Mouse (Mus musculus) splenic B cell, adult 2 months (primary cell): ENCODE measurements around the gene Btd.

ENCODE experiments used
- DNase-seq: peaks from one replicate; pipeline ENCODE4 v3.0.0-alpha.2; 2011; ENCODE audit warnings: low read depth, low spot score
- H3K27me3 ChIP-seq: 2 replicates; pipeline ENCODE4 v1.6.1; 2012; ENCODE audit warnings: mild to moderate bottlenecking, low read length, moderate library complexity, mixed read lengths; ENCODE audit not compliant: control insufficient read depth, poor library complexity, insufficient read depth, severe bottlenecking
- H3K36me3 ChIP-seq: 2 replicates; pipeline ENCODE4 v1.6.1; 2012; ENCODE audit warnings: mild to moderate bottlenecking, low read length, moderate library complexity, mixed read lengths; ENCODE audit not compliant: control insufficient read depth, poor library complexity, insufficient read depth, severe bottlenecking

Btd gene

DNA sequence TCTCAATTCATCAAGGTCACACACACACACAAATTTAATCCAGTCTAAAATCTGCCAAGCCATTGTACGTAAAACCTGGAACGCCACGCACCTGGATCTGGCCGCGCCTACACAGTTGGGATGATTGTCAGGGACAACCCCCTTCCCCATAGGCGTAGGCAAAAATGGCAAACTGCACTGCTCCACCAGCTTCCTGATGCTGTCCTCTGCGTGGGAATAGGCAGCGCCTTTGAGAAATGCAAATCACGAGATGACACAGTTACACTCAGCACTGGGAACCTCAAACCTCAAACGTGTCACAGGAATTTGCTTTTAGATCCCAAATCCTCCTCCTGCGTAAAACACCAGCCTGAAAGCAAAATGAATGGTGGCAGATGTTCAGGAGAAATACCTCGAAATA lies 18.1 kb upstream of the Btd start:
- H3K36me3 ChIP-seq, result peaks cover 2% of the 10 kb centered on the region; the same call in 1 of the 2 replicates
- H3K27me3 ChIP-seq, result no peaks in the 10 kb centered on the region
- no peak for DNase-seq

DNA sequence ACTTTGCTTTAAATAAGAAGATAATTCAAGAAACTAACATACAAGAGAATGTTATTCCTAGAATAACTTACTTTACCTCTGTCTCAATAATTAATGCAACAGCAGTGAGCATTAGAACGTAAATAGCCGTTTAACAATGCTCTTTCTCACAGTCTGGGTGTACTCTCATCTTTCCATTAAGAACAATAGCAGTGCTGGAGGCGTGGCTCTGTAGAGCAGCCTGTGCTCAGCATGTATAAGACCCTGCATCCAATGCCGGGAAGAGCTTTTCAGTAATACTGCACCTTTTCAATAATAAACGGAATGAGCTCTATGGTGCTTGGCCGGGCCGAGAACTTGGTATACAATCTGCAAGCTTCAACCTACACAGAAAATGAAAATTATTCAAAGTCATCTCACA lies 10.2 kb upstream of the Btd start:
- DNase-seq, result no peak
- H3K27me3 ChIP-seq, result no peaks in the 10 kb centered on the region
- H3K36me3 ChIP-seq, result 0 out of 2 replicates have a peak, but pooled peaks cover 2% of the 10 kb centered on the region

DNA sequence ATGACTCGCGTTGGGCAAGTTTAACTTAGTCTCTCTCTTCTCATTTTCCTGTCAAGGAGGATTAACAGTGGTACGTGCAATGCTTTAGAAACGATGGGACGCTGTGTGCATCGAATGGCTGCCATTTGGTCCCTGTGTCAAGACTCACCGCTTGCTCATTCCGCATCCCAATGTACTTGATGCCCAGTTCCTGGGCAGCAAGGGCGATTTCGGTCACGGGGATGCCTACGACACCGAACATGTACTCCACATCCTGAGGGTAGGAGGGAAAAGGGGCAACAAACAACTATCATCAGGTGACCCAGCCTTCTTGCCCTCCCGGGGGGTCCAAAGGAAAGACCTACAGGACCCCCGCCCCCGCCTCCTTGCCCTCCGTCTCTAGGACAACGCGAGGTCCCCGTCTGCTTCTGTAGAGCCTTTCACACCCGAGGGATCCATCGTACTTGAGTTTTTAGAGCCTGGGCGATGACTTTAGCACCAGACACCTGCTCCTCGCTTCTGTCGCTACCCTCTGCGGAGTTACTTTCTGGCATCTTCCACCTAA lies 410 bp upstream of the Btd start, which contains the start of gene Gm49387:
Gm49387 (minus strand) TSS at position 533 of the 544 bp plus-strand sequence.
- Histone ChIP-seq H3K36me3 (no peaks in the 10 kb centered on the region), H3K27me3 (no peaks in the 10 kb centered on the region)
- peak; percentile 24 for DNase-seq

DNA sequence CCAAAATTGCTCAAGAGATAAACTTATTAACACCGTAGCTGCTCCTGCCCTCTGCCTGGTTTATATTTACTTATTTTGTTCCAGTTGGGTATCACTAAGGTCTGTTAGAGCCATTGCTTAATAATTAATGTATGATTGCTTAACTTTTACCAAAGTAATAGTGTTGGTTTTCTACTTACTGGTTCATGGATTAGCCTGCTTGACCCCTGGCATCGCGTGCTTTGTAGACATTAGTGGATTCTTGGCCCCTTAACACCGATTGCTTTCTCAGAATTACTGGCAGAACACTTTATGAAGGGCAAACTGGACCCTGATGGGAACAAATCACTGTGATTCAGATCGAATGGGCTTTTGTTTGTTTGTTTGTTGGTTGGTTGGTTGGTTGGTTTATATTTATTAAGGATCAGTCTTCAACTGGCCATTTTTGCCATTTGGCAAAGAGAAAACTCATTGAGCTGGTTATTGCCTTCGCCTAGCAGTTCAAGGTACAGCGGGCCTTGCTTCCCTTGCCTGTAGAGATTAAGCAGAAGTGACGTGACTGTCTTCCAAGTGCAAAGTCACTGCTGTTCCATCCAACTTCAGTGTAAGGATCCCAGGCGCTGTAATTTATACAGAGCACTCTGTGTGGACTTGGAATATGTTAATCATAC lies 803 bp downstream of the Btd start:
- H3K36me3 ChIP-seq, result no peaks in the 10 kb centered on the region
- DNase-seq, result no peak
- H3K27me3 ChIP-seq, result no peaks in the 10 kb centered on the region

DNA sequence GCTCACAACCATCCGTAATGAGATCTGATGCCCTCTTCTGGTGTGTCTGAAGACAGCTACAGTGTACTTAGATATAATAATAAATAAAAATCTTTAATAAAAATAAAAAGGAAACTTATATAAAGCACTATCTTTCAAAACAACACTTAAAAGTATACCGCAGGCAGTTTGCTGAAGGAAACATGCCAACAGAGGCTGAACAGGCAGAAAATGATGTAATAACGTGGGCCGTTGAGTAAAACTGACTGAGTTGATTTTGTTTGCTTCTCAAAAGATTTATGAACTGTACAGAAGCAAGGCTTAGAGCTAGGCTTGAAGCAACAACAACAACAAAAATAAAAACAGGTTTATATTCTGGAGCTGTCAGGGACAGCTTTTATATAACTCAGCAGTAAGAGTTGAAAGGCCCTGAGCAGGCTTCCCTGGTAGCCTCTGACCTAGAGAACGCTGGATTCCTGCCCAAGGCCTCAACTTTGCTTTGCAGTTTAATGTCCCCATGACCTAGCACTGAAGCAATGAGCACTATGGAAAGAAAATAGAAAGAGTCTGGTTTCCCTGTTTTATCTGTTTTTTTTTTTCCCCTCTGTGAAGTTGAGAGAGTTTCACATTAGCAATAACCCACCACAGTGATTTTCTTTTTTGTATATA lies 3.5 kb downstream of the Btd start:
- no peaks in the 10 kb centered on the region for H3K27me3 ChIP-seq
- DNase-seq, result no peak
- no peaks in the 10 kb centered on the region for H3K36me3 ChIP-seq

DNA sequence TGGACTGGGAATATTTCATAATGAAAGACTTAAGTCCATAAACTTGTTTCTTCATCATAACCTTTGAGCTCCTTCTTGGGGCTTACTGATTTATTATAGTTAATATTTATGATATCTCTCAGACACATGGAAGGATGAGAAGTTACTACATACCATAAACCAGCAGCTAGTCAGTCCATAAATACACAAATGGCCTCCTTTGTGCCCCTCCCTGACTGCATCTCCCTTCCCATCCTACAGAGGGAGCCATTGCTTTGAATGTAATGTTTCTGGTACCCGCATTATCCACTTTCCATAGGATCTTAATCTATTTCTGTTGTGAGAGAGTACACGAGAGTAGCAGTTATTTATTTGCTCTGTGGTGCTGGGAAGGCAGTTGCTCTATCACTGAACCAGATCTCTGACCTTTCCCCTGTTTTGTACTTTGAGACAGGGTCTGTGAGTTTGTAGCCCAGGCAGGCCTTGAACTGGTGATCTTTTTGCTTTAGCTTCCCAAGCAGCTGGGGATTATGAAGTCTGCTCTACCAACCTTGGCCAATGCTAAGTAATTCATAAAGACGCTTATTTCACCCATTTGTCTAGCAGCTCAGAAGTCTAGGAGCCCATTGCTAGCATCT lies 4.2 kb downstream of the Btd start:
- Histone ChIP-seq H3K27me3 (no peaks in the 10 kb centered on the region), H3K36me3 (no peaks in the 10 kb centered on the region)
- peak; percentile 47 for DNase-seq

DNA sequence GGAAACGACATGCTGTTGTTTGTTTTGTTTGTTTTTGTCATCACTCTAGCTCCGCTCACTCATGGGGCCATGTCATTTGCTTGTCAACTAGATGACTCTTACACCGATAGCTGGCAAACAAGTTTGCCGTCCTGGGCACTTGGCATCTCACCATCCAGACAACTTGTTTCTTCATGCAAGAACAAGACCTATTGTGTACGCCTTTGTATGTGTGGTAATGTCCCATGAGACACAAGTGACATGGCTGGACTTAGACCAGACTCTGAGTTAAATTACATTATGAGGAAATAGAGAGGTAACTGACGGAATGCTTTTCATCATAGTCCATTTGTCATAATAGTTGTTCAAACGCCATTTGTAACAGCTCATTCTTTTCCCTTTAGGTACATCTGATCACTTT lies 5.1 kb downstream of the Btd start:
- no peak for DNase-seq
- no peaks in the 10 kb centered on the region for H3K27me3 ChIP-seq
- H3K36me3 ChIP-seq, result no peaks in the 10 kb centered on the region

DNA sequence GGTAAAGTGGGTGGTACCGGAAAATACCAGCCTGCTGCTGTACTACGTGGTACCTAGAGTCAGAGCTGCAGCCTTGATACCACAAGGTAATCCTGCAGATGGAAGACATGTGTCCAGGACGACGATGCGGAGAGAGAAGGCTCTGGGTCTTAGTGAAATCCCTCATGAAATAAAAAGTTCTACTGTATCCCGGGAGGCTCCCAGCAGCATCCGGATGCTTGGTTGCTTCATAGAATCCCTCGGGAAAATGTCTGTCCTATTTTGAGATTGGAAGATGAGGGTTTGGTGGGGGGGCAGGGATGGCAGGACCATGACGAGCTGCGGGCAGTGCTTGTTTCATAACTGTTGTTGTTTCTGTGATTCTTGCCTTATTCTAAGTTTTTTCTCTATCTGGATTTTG lies 7.2 kb downstream of the Btd start:
- H3K36me3 ChIP-seq, result no peaks in the 10 kb centered on the region

DNA sequence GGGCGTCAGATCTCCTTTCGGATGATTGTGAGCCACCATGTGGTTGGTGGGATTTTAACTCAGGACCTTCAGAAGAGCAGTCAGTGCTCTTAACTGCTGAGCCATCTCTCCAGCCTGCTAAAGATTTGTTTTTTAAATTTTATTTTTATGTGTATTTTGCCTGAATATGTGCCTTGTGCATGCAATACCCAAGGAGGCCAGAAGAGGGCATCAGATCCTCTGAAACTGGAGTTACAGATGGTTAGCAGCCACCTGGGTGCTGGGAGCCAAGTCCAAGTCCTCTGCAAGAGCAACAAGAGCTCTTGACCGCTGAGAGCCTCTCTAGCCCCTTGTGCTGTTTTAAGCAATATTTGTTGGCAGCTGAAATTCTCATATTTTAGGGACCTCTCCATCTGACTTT lies 9.5 kb downstream of the Btd start:
- no peak for DNase-seq
- H3K36me3 ChIP-seq, result no peaks in the 10 kb centered on the region
- no peaks in the 10 kb centered on the region for H3K27me3 ChIP-seq

More for the DNA sequence above, 7.2 kb downstream of the Btd start:
- no peaks in the 10 kb centered on the region for H3K27me3 ChIP-seq
- no peak for DNase-seq

DNA sequence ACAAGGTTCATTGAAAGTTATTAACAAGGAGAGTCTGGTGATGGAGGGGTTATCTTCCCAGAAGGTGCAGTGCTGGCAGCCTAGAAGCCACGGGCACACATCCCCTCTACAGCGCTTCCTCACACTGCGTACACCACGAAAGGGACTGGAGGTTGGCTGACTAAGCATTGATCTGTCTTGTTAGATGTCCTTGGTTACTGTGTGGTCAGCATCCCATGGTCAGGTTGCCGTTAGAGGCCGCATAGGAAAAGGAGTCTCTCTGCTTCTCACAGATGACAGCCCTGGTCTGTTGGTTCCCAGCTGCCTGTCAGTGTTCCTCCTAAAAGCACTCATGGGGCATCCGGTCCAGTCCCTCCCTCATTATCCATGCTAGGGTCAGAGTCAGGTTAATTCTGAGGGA lies 10.4 kb downstream of the Btd start:
- DNase-seq, result no peak
- no peaks in the 10 kb centered on the region for H3K27me3 ChIP-seq

DNA sequence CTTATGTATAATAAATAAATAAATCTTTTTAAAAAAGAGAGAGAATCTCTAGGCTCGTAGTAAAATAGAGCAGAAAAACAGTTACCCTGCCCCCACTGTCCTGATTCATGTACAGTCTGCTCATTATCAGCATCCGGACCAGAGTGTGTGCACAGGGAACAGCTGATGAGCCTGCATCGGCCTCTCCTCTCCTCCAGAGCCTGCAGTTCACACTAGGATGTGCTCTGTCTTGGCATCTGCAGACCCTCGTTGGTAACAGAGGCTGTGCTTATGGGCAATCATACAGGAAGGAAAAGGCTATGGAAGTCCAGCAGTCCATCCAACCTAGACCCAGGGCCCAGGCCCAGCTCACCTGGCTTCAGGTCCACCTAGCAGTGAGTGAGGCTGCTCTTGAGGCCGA lies 11.3 kb downstream of the Btd start:
- Histone ChIP-seq H3K36me3 (no peaks in the 10 kb centered on the region), H3K27me3 (no peaks in the 10 kb centered on the region)
- DNase-seq, result no peak

More for the DNA sequence above, 10.4 kb downstream of the Btd start:
- H3K36me3 ChIP-seq, result no peaks in the 10 kb centered on the region

DNA sequence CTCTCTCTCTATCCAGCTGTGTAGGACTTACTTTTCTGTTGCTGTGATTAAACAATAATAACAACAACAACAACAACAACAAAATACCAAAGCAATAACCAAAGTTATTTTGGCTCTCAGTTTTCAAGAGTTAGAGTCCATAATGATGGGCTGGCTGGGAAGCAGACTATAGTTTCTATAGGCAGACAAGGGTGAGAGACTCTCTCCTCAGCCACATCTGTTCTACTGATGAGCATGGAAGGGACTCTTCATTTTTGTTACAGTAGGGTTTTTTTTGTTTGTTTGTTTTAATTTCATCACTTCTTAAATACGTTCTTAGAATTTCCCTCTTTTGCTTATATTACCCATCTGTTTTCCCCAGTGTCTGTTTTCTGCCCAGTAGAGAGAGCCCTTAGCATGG lies 11.8 kb downstream of the Btd start:
- no peak for DNase-seq
- Histone ChIP-seq H3K27me3 (no peaks in the 10 kb centered on the region), H3K36me3 (no peaks in the 10 kb centered on the region)

DNA sequence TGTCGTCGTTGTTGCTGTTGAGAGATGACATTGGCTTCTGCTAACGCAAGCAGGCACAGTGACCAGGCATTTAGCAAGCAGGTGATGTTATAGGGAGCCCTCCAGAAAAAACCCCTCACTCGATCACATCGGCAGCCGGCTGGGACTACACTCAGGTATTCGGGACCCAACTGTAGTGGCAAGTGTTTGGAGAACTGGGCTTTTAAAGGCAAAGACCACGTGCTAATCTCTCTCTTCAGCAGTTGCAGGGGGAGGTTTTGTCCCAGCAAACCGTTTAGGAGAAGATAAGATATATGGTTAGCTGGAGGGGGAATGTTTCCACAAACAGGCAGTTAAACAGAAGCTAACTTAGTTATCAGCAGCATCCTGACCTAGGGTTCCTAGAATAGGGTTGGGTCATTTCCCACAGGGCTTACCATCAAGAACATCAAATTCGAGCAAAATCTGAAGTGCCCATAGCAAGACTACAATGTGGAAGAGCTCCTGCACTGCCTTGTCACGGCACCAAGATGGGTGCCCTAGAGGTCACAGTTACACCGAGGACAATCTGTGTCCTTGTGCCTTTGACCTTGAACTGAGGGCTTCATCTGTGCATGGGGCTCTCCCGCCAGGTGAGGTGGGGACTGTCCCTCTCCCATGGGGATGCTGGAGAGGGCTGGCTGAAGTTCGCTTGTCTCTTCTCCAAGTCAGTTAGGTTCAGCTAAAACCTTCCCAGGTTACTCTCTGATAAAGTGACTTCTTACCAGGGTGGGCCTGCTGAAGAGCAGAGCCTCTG lies 12.5 kb downstream of the Btd start:
- no peaks in the 10 kb centered on the region for H3K36me3 ChIP-seq
- DNase-seq, result no peak
- H3K27me3 ChIP-seq, result no peaks in the 10 kb centered on the region

DNA sequence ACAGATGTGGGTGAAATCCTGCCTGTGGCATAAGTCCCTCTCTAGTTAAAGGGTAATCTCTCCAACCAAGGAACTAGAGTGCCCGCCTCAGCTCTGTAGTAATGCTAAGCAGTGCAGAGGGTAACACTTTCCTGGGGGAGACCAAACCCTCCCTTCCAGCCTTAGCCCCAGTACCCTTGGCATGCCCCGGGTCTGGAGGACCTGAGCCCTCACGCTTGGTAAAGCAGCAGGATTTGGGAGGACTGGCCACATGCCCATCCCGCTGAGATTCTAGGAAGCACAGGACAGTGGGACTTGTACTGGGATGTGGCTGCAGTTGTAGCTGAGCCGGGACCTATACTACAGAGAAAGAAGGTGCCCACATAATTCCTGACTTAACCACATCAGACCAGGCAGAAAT lies 14.0 kb downstream of the Btd start:
- no peaks in the 10 kb centered on the region for H3K36me3 ChIP-seq
- no peak for DNase-seq

DNA sequence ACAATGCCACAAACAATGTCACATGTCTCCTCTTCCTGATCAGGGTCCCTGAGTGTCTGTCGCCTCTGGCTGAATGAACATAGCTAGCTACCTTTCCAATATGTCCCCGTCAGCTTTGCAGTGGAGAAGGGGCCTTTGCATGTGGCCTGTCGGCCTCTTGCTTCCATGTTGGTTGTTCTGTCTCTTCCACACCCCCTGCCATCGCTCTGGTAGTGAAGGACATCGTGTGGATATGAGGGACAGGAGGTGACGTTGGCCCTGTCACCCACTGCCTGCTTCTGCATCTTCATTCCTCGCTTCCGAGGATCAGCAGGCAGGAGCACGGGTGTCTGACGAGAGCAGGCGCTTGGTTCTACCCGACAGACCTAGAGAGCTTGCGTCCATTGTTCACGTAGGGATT lies 14.6 kb downstream of the Btd start:
- DNase-seq, result no peak
- Histone ChIP-seq H3K36me3 (no peaks in the 10 kb centered on the region), H3K27me3 (no peaks in the 10 kb centered on the region)

More for the DNA sequence above, 14.0 kb downstream of the Btd start:
- no peaks in the 10 kb centered on the region for H3K27me3 ChIP-seq
